Mouse (Mus musculus) adrenal gland, postnatal 25 days (tissue): Measurements from ENCODE around the gene Hoxa4. TPM values are rescaled to one million over a fixed set of nuclear protein-coding genes. Genes with fewer than 3 reads are reported as not detected.

Source experiments
- DNase-seq: peaks from one replicate; pipeline ENCODE4 v3.0.0; 2021; ENCODE audit warnings: mixed read lengths
- microRNA-seq, 2 experiments: library from miRNA; unstranded; fragments of <30 nt; microRNA quantifications; one replicate each; pipeline ENCODE4 v1.2.0; 2021
- total RNA-seq: library from RNA; stranded (reverse); gene quantifications from 2 replicates; pipeline ENCODE4 v1.2.3, GENCODE M21; 2021

Gene Hoxa4
- total RNA-seq, 1 experiment from 2014 or later = 3.8 TPM

GRCm38 (mm10) chr6:52150401-52150966, 41.1 kb downstream of the Hoxa4 start:
- no peak for DNase-seq

Small RNA genes within 50 kb of the gene (microRNA-seq; reads per million reads assigned to microRNA genes)
- gene Mir196b = 269 to 316 reads per million in 2 experiments

Other genes with a start within 250 kb of the Hoxa4 start
- 40.9 and 48.2 TPM in 2 replicates for gene Skap2, start 179.2 kb downstream of the Hoxa4 start, total RNA-seq
- 0.76 TPM in 1 of 2 replicates, not detected in the other for gene Hoxa1, start 33.4 kb downstream of the Hoxa4 start, total RNA-seq
- 2.5 and 2.8 TPM in 2 replicates for gene Hoxa2, start 26.9 kb downstream of the Hoxa4 start, total RNA-seq
- 0.29 and 0.55 TPM in 2 replicates for gene 5730596B20Rik, start 14.3 kb downstream of the Hoxa4 start, total RNA-seq
- 12.8 and 15.0 TPM in 2 replicates for gene Hoxa5, start 12.8 kb upstream of the Hoxa4 start, total RNA-seq
- 3.1 and 5.6 TPM in 2 replicates for gene Hoxa6, start 17.0 kb upstream of the Hoxa4 start, total RNA-seq
- 6.3 and 6.9 TPM in 2 replicates for gene Hoxa3, start 21.6 kb upstream of the Hoxa4 start, total RNA-seq
- gene Gm28308, start 21.6 kb upstream of the Hoxa4 start, total RNA-seq = 0.88 and 4.9 TPM in 2 replicates
- gene Hoxa7, start 30.1 kb upstream of the Hoxa4 start, total RNA-seq = 12.9 and 18.3 TPM in 2 replicates
- 0.61 and 1.5 TPM in 2 replicates for gene Hoxa9, start 39.3 kb upstream of the Hoxa4 start, total RNA-seq
- gene Hoxa10, start 49.1 kb upstream of the Hoxa4 start, total RNA-seq = 0.62 TPM in 1 of 2 replicates, not detected in the other
- not detected in 2 replicates for gene Hoxa11, start 54.1 kb upstream of the Hoxa4 start, total RNA-seq
- gene Hoxa13, start 69.1 kb upstream of the Hoxa4 start, total RNA-seq = not detected in 2 replicates
- gene Evx1, start 121.7 kb upstream of the Hoxa4 start, total RNA-seq = not detected in 2 replicates